Mouse (Mus musculus): ENCODE results near the gene Itga1.
A peak's percentile ranks its signal among the peaks of the same experiment; 100 is the strongest.

Gene Itga1

DNA sequence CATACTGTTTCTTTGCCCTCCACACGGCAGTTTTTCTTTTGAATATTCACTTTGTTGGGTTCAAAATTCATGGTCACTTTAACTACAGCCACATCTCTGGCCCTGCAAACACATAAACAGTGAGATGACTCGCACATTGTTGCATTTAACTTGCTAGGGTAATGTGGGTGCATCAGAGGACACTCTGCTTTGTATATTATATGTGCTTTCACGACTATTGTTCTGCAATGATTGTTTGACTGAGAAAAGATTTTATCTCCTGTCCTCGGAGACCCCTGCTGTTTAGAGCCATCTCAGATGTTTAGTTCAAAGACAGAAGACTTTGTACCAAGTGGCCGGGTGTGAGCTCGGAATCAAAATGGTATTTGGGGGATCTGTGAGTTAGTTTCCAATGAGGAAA, 114.1 kb downstream of the Itga1 start:
- DNase-seq (ENCODE audit: low read depth, low spot score), result no peak

DNA sequence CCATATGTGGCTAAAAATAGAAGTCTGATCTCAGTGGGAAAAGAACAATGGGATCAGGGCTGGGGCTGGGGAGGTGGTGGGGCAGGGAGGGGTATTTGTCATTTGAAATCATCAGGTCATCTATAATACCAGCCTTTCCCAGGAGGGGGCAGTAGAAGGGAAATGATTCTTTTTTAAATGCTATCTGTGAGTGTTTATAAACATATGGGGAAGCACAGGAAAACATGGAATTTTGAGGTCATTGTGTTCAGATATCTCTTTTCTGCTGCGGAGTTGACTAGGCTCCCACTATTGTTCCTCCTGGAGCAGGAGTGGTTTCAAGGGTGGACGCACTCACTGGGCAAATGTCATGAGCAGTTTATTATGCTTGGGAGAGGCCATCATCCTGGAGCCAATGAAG, 114.6 kb downstream of the Itga1 start:
- DNase-seq (ENCODE audit: low read depth, low spot score), result no peak

DNA sequence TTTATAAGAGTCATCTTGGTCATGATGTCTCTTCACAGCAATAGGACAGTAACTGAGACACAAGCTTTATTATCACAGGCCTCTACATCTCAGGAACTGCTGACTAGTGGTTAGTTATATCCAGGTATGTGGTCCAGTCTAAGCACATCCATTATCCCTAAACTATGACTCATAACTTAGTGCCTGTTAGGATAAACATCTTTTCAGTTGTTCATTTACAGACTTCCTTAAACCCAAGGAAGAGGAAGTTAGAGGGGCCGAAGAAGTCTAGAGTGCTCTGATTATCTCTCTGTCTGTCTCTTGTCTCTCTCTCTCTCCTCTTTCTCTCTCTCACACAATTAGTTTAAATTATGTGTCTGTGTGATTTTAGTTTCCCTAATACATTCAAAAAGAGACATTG, 117.1 kb downstream of the Itga1 start:
- DNase-seq (ENCODE audit: low read depth, low spot score), result no peak

DNA sequence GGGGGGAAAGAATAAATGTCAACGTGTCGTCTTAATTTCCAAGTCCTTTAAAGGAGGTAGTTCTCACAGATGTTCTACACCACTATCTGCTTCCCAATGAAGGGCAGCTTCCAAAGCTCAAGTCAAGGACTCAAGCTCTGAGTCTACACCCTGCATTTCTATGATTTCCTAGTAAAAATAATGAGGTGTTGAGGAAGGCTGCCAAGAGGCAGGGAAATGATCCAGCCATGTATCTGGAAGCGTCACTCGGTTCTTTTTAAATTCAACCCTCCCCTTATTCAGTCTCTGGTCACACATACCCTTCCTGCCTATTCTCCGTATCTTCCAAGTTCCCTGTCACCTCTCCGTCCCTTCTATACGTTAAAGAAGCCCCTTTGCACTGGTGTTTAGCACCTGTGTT, 118.6 kb downstream of the Itga1 start:
- DNase-seq (ENCODE audit: low read depth, low spot score), result no peak

DNA sequence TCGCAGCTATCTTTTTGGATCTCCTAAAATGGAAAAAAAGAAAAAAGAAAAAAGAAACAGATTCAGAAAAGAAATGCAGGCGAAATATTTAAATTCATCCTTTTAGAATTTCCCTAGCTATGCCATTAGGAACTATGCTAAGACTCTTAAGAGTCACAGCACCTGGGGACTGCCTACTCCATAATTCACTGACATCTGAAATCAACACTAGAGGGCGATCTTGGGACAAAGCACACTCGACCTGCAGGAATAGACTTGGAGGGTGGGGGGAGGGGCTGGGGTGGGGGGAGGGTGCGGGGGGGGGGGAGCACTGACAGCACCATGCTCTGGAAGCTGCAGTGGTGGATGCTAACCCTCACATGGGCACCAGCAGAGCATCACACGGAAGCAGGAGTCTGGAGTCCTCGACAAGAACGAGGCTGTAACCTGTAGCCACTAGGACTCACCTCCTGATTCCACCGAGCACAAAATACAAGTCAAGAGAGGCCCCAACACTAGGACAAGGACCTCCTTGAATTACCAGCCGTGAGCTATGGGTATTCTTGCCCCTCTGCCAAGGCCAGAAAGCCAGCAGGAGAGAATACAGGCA, 120.8 kb downstream of the Itga1 start:
- DNase-seq (ENCODE audit: low read depth, low spot score), result no peak

DNA sequence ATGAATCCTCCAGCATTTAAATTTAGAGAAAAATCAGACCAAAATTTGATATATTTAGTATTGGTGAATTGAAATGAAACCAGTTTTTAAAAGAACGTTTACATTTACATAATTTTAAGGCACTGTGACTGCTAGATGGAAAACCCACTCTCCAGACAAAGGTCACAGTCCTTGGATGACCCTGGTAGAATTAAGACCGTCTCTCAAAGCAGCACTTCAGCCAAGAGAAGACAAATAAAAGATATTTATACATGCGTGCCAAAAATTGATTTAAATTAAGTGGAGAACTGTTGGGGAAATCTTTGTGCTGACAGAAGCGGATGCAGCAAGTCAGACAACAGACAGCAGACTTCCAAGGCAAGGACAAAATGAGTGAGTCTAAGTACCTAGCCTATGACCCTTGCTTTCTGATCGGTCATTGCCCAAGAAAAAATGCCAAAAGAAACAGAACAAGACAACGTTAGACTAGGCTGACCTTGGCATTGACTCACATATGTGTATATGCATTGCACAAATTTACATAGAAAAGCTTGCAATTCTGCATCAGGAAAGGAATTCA, 127.2 kb downstream of the Itga1 start:
- no peak for DNase-seq (ENCODE audit: low read depth, low spot score)

DNA sequence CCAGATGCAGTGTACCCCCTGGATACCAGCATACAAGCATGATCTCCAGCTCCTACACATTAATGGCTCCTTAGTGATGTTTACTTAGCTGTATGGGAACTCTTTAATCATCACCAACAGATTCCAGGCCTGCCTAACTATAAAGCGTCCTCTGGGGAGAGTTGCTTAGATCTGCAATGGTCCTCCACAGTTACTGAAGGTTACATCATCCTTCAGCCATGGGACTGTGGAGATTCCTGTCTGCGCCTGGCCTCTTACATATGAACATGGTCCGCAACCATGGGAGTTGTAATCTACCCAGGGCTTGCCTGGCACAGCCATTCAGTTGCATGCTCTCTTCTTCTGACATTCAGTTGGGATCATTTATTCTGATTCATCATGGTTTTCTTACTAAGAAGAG, 129.9 kb downstream of the Itga1 start:
- no peak for DNase-seq (ENCODE audit: low read depth, low spot score)

DNA sequence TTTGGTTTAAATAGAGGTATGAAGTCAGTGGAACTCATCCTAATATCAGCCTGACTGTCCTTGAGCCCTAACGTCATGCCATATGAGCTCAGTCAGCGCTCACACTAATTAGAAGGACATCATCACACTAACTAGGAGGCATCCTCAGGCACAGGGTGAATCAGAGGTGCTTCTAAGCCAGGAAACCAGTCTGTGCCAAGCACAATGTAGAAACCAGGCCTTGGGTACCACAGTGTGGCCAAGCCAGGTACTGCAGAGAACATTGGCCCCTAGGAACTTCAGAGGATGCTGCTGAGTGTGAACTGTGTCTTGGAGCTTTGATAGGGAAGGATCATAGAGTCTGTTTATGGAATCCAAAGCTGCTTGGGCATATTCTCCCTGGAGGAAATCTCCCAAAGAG, 137.5 kb downstream of the Itga1 start:
- DNase-seq (ENCODE audit: low read depth, low spot score), result peak; percentile 52

DNA sequence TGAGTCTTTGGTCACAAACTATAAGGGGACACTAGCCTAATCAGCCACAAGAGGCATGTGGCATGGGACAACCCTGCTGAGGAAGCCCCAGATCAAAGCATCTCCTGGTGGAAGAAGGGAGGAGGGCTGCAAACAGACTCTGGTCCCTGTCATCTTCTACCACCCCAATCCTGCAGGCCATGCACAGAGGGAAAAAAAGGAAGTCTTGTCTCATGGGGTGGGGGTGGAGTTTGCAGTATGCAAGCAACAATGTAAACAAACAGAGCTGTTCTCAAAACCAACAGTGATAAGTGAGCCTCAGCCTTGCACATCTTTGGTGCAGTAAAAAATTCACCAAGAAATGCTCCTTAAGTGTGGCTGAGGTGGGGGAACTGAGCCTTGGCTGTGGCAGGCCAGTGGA, 147.2 kb downstream of the Itga1 start:
- no peak for DNase-seq (ENCODE audit: low read depth, low spot score)

DNA sequence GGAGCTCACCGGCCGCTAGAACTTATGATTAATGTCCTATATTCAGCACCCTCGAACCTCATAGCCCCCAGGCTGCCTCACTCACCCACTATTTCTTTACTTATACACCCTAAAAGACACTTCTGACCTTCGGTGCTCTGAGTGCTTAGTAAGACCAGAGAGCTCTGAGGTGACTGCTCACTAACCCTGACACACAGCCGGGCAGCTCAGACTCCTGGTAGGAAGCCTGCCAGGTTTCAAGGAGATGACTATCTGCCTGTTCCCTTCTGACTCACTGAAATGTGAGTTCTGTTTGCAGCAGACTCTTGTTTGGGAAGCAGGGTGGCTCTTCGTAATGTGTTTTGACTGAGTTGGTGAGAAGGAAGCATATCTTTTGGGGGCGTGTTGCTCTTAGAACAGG, 168.2 kb downstream of the Itga1 start:
- no peak for DNase-seq (ENCODE audit: low read depth, low spot score)

DNA sequence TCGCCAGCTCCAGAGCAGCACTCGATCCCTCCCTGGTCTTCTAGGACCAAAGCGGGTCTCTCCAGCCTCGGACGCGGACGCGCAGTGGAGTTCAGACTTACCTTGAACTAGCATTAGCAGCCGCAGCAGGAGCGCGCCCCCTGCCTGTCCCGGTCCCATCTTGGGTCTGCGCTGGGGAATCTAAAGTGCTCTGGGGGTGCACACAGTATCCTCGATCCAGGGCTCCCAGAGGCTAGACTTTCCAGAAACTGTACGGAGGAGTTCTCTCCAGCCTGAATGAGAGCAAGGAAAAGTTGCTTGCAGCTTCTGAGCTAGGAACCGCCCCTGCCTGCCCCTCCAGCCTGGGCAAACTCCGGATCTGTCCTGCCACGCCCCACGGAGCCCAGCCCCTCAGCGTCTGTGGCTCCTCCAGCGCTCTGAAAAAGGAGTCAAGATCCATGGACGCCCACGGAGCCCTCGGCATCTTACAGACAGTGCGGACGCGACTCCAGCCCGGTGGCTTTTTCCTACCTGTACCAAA, 169.9 kb downstream of the Itga1 start, which contains the start of gene Itga2:
Itga2 (minus strand) TSS at position 326 of the 520 bp plus-strand sequence.
- peak; percentile 20 for DNase-seq (ENCODE audit: low read depth, low spot score)

DNA sequence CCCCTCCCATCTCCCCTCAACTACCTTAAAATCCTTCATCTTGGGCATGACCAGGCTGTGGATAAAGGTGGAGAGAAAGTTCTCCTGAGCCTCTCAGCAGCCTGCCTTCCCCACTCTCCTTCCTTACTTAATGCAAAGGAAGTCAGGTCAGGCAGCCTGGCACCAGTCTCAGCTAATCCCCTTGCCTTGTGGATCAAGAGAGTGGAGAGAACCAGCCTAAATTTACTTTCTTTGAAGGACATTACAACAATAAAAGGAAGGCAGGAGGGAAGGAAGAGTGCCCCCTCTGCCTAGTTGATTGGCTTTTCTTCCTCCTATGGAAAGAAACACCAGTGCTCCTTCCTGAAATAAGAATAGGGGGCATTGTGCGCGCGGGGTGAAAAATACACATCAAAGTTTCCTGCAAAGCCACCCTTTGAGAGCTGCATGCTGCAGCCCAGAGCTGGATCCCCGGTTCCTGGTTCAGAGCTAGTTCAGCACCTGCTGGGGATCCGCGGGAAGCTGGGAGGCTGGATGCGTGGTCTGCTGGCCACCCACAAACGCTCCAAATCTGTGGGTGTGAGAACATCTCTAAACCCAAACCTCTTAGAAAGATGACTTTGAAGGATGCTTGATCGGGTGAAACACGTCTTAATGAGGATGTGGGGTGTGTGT, 170.6 kb downstream of the Itga1 start:
- DNase-seq (ENCODE audit: low read depth, low spot score), result peak; percentile 9

DNA sequence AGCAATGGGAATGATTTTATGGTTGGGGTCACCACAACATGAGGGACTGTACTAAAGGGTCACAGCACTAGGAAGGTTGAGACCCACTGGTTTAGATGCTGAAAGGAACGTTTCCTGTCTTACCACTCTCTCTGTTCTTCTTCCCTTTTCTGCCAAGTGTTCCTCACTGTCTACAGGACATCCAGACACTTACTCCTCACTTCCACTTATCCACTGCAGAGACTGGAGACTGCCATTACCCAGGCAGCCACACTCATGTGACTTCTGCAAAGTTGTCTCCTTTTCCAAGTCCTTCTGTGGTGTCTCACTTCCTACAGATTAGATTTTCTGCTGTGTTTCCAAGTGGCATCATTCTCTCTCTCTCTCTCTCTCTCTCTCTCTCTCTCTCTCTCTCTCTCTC, 177.0 kb downstream of the Itga1 start:
- no peak for DNase-seq (ENCODE audit: low read depth, low spot score)

DNA sequence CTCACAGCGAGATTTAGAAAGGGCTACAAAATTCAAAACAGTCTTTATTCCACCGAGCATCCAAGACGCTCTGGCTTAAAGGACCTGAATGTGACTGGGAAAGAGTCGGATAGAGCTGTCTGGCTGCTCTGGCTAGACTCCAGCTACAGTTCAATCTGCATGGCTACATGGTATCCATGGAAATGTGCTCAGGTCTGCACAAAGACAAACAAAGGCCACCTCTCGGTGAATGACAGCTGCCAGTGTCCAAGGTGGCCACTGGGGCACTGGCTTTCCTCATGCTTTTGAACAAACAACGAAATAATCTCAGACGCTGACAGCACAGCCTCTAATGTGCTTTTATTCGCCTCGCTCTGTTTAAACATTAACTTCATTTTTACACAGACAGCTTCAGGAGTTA, 178.4 kb downstream of the Itga1 start:
- peak; percentile 9 for DNase-seq (ENCODE audit: low read depth, low spot score)

DNA sequence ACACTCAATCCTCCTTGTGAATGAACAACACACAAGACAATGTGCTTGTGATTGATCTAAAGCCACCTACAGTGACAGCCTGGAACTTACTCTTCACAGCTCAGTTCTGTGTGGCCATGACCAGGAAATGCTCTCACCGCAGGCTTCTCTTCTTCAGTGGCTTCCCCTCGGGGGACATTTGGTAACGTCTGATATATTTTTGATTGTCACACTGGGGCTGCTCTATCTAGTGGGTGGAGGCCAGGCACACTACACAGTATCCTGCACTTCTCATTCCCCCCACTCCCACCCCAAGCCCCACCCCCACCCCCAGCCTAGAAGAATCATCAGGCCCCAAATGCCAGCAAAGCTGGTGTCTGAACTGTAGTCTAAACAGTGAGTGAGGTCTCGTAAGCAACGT, 186.0 kb downstream of the Itga1 start:
- DNase-seq (ENCODE audit: low read depth, low spot score), result no peak

DNA sequence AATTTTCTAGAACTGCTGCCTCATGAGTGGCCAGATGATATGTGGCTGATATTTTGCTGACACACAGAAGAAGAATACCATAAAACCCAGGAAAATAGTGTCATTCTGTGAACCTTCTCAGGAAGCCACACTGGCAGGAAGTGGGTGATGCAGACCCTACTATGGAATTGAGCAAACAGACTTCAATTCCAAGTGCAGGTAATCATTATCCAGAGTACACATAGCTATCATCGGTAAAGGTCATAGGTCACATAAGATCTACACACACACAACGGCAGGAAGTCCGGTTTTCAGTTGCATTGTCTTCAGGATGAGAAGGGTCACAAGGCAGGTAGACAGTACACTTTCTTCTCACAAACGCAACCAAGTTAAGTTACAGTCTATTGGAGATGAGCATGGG, 186.8 kb downstream of the Itga1 start:
- no peak for DNase-seq (ENCODE audit: low read depth, low spot score)

DNA sequence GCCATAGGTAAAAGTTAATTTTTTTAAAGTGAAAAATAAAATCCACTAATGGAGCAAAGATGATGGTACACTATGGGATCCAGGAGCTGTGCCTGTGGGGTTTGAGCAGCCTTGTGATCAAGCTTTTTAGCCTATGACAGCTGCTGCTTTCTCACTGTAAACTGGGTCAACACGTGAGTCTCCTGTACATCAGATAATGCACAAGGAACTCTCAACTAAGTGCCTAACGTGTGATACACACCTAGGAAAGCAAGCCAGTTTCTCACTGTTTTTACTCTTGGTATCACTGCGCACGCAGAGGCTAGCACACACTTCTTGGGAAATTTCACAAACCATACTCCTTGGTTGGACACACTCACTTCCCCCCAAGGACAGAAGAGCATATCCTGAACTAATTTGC, 187.2 kb downstream of the Itga1 start:
- no peak for DNase-seq (ENCODE audit: low read depth, low spot score)

DNA sequence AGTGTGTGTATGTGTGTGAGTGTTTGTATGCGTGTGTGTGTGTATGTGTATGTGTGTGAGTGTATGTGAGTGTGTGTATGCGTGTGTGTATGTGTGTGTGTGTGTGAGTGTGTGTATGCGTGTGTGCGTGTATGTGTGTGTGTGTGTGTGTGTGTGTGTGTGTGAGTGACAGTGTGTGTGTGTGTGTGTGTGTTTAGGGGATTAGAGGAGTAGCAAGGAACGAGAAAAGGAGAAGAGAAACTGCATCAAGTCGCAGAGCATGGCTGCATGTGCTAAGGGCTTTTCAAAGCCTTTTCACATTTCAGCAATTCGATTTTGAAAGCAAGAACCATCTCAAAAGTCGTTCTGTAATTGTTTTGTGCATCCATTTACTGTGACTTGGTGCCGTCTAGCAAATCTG, 191.1 kb downstream of the Itga1 start:
- no peak for DNase-seq (ENCODE audit: low read depth, low spot score)

DNA sequence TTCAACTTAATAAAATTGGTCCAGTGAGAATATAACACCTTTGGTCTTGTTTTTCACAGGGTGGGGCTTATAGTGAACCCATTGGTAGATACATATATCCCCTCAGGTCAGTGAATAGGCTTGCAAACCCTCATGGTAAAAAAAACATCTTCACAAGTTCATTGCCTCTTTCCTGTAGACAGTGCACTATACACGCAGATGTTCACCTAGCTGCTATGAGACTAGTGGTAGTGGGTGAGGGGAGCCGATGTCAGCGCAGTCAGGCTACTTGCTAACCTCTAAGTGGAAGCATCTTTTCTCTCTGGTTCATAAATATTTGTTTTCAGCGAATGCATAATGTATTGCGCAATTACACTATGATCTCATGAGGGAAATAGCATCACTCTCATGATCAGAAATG, 192.2 kb downstream of the Itga1 start:
- no peak for DNase-seq (ENCODE audit: low read depth, low spot score)

DNA sequence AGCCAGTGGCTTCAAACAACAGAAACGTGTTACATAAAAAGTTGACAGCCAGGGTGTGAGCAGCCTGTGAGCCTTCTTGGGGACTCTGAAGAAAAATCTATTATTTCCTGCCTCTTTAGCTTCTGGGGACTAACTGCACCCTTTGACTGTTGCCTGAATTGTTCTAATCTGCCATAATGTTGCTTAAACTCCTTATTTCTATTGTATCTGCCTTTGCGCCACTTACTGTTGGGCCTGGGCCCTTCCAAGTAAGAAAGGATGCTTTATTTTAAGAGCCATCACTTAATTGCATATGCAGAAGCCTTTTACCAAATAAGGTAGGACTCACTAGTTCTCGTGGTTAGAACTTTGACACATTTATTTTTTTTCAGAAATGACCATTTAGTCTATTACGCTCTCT, 193.9 kb downstream of the Itga1 start:
- DNase-seq (ENCODE audit: low read depth, low spot score), result no peak

All from embryo, embryonic 11.5 days (tissue).